Mouse (Mus musculus) intestine, embryonic 14.5 days (tissue): ENCODE results near the gene Cdk10. TPM values are rescaled to one million over a fixed set of nuclear protein-coding genes. Genes with fewer than 3 reads are reported as not detected.
"Not testable (repeated sequence)": the region's sequence is repeated elsewhere in the genome, so short reads cannot be mapped to it uniquely, and the experiment has no call there.

ENCODE experiments used
- ATAC-seq: fragments of 200-750 bp; cut with Nextera tagmentation; replicated peaks from 2 replicates; pipeline ENCODE4 v1.8.0; 2017; ENCODE audit warnings: low read depth, moderate number of reproducible peaks, moderate TSS enrichment, moderate library complexity; ENCODE audit not compliant: low FRiP score, low TSS enrichment
- DNase-seq: peaks from one replicate; pipeline ENCODE4 v3.0.0-alpha.2; 2018; ENCODE audit warnings: low spot score
- H3K27ac ChIP-seq: fragments of 300-500 bp; sonication (generic); 2 replicates; pipeline ENCODE4 v1.5.1; 2014; ENCODE audit warnings: low read depth, mild to moderate bottlenecking, control low read depth
- H3K27me3 ChIP-seq: fragments of 300-500 bp; sonication (generic); replicated peaks from 2 replicates; pipeline ENCODE4 v1.6.1; 2014; ENCODE audit warnings: low read length, control low read depth; ENCODE audit not compliant: control insufficient read depth, insufficient read depth
- H3K36me3 ChIP-seq: fragments of 300-500 bp; sonication (generic); 2 replicates; pipeline ENCODE4 v1.6.1; 2014; ENCODE audit warnings: low read length, control low read depth; ENCODE audit not compliant: control insufficient read depth, insufficient read depth
- H3K4me1 ChIP-seq: fragments of 300-500 bp; sonication (generic); replicated peaks from 2 replicates; pipeline ENCODE4 v1.6.1; 2014; ENCODE audit warnings: low read length, control low read depth, mixed read lengths; ENCODE audit not compliant: control insufficient read depth, insufficient read depth
- H3K4me2 ChIP-seq: fragments of 300-500 bp; sonication (generic); 2 replicates; pipeline ENCODE4 v1.6.1; 2014; ENCODE audit warnings: low read length
- H3K4me3 ChIP-seq: fragments of 300-500 bp; sonication (generic); 2 replicates; pipeline ENCODE4 v1.5.1; 2014; ENCODE audit warnings: low read depth, low read length, control low read depth, mixed read lengths
- H3K9ac ChIP-seq: fragments of 300-500 bp; sonication (generic); 2 replicates; pipeline ENCODE4 v1.6.1; 2014; ENCODE audit warnings: mild to moderate bottlenecking, low read length
- H3K9me3 ChIP-seq: fragments of 300-500 bp; sonication (generic); 2 replicates; pipeline ENCODE4 v1.6.1; 2016; ENCODE audit warnings: low read length, control low read depth; ENCODE audit not compliant: control insufficient read depth
- WGBS: fragments of 180-500 bp; shearing (Covaris S2); extraction: QIAGEN DNeasy Blood & Tissue Kit; methylation state at CpG from one replicate; pipeline ENCODE4 v1.1.7; 2014; 5-methylcytosine and 5-hydroxymethylcytosine counted together
- polyA plus RNA-seq: library from polyadenylated mRNA; unstranded; fragments of >200 nt; fragmentation: Nextera tagmentation; extraction: Ambion mirVana; gene quantifications from 2 replicates; pipeline ENCODE4 v1.2.1, GENCODE M21; 2014

The Cdk10 gene
- polyA plus RNA-seq, 1 experiment from 2014 or later: 31.1 TPM

DNA sequence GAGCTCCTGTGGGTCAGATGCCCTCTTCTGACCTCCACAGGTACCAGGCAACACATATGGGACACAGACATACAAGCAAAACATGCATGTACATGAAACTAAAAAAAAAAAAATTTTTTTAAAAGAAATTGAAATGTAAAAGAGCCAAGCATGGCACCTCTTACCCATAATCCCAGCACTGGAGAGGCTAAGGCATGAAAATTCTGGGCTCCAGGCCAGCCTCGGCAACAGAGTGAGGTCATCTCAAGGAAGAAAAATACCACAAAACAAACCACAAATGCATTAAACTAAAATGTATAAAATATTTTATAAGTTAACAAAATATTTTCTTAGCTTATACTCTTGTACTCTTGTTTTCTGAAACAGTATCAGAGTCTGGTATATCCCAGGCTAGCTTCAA, 3.7 kb upstream of the Cdk10 start:
- Histone ChIP-seq H3K36me3 (no peaks in the 10 kb centered on the region), H3K4me2 (no peak overlapping the region), H3K4me3 (no peak overlapping the region), H3K27ac (no peak overlapping the region), H3K27me3 (no peaks in the 10 kb centered on the region), H3K9me3 (no peaks in the 10 kb centered on the region), H3K9ac (no peak overlapping the region), H3K4me1 (peaks cover 12% of the 10 kb centered on the region)
- ATAC-seq (no peak), DNase-seq (no peak)
- 72% methylated on average over 1 of the region's 1 CpGs for WGBS

- Histone ChIP-seq H3K4me3 (no peak overlapping the region), H3K4me2 (no peak overlapping the region), H3K36me3 (peaks cover 32% of the 10 kb centered on the region), H3K27ac (no peak overlapping the region), H3K27me3 (0 out of 2 replicates have a peak, but pooled peaks cover 3% of the 10 kb centered on the region), H3K9me3 (no peaks in the 10 kb centered on the region), H3K4me1 (peaks cover 12% of the 10 kb centered on the region), H3K9ac (no peak overlapping the region)
- no peak for DNase-seq
- ATAC-seq: no peak
- 100% methylated on average over 1 of the region's 1 CpGs for WGBS
Measured at GRCm38 (mm10) chr8:123228416-123228815, 3.8 kb downstream of the Cdk10 start.

GRCm38 (mm10) chr8:123230326-123230725, 5.7 kb downstream of the Cdk10 start:
- H3K9me3 ChIP-seq, H3K9ac ChIP-seq, ATAC-seq, DNase-seq, H3K4me2 ChIP-seq, H3K27ac ChIP-seq, H3K4me3 ChIP-seq: not testable (repeated sequence)
- peaks cover 14% of the 10 kb centered on the region for H3K27me3 ChIP-seq
- peaks cover 32% of the 10 kb centered on the region for H3K36me3 ChIP-seq
- H3K4me1 ChIP-seq: peaks cover 11% of the 10 kb centered on the region
- 88% methylated on average over 10 of the region's 11 CpGs for WGBS

DNA sequence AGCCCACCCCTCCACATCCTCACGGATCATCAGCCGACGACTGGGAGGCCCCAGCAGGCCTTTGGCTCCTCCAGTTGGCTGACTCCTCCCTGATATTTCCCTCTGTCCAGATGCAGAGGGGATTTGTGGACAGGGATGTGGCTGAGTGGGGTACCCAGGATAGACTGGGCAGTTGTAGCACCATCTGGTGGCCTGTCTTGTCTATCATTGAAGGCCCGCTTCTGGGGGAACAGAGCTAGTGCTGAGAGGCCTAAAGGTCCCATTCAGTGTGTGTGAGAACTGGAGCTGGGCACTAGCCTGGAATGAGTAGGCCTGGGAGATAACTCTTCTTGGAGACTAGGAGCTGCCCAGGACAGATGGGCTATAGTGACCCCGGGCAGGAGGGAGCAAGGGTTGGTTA, 7.1 kb downstream of the Cdk10 start:
- 50% methylated on average over 5 of the region's 5 CpGs for WGBS
- Histone ChIP-seq H3K4me2 (no peak overlapping the region), H3K4me1 (peaks cover 11% of the 10 kb centered on the region), H3K36me3 (peaks cover 26% of the 10 kb centered on the region), H3K27ac (no peak overlapping the region), H3K9ac (no peak overlapping the region), H3K27me3 (peaks cover 16% of the 10 kb centered on the region), H3K4me3 (no peak overlapping the region), H3K9me3 (no peaks in the 10 kb centered on the region)
- no peak for DNase-seq
- no peak for ATAC-seq

GRCm38 (mm10) chr8:123232553-123232952, 7.9 kb downstream of the Cdk10 start:
- H3K4me1 ChIP-seq: peaks cover 11% of the 10 kb centered on the region
- H3K9ac ChIP-seq: no peak overlapping the region
- no peak overlapping the region for H3K27ac ChIP-seq
- 32% methylated on average over 7 of the region's 7 CpGs for WGBS
- H3K4me3 ChIP-seq: no peak overlapping the region
- H3K9me3 ChIP-seq: no peaks in the 10 kb centered on the region
- ATAC-seq (no peak), DNase-seq (no peak)
- peaks cover 16% of the 10 kb centered on the region for H3K27me3 ChIP-seq
- peaks cover 20% of the 10 kb centered on the region for H3K36me3 ChIP-seq
- no peak overlapping the region for H3K4me2 ChIP-seq

DNA sequence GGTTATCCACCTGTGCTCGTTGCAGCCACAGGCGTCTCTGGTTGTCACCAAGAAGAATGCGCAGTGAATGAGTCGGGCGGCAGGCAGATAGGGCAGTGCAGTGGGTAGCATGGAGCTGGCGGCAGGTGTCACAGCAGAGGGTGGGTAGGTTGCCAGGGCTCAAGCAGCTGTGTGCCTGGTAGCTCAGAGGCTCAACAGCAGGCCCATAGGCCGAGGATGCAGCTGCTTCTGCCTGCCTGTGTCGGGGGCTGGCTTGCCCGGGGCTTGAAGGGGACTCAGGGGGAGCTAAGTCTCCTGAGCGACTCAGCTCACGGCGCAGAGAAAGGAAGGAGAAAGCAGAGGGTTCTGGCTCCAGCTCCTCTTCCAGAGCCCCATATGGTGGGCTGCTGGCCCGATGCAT, 8.7 kb downstream of the Cdk10 start:
- 61% methylated on average over 13 of the region's 13 CpGs for WGBS
- no peak for ATAC-seq
- Histone ChIP-seq H3K4me3 (no peak overlapping the region), H3K36me3 (peaks cover 12% of the 10 kb centered on the region), H3K4me2 (no peak overlapping the region), H3K4me1 (peaks cover 11% of the 10 kb centered on the region), H3K9me3 (no peaks in the 10 kb centered on the region), H3K9ac (no peak overlapping the region), H3K27ac (no peak overlapping the region), H3K27me3 (peaks cover 16% of the 10 kb centered on the region)
- DNase-seq: no peak

- DNase-seq: no peak
- 74% methylated on average over 11 of the region's 11 CpGs for WGBS
- H3K4me2 ChIP-seq: no peak overlapping the region
Measured at GRCm38 (mm10) chr8:123233760-123234159, 9.1 kb downstream of the Cdk10 start.

GRCm38 (mm10) chr8:123234918-123235519, 10.4 kb downstream of the Cdk10 start:
- WGBS: 31% methylated on average over 13 of the region's 13 CpGs
- Histone ChIP-seq H3K4me1 (peaks cover 11% of the 10 kb centered on the region), H3K4me2 (peak overlapping the region; percentile 93), H3K9ac (peak overlapping the region; percentile 36), H3K27me3 (peaks cover 16% of the 10 kb centered on the region), H3K36me3 (no peaks in the 10 kb centered on the region), H3K4me3 (peak overlapping the region; percentile 46), H3K9me3 (no peaks in the 10 kb centered on the region), H3K27ac (no peak overlapping the region)
- DNase-seq (no peak), ATAC-seq (peak; percentile 6; the same call in 1 of the 2 replicates)

More at GRCm38 (mm10) chr8:123233760-123234159, 9.1 kb downstream of the Cdk10 start:
- H3K27me3 ChIP-seq: peaks cover 16% of the 10 kb centered on the region
- no peak overlapping the region for H3K9ac ChIP-seq
- ATAC-seq: no peak
- peaks cover 8% of the 10 kb centered on the region; the same call in 1 of the 2 replicates for H3K36me3 ChIP-seq
- no peaks in the 10 kb centered on the region for H3K9me3 ChIP-seq
- H3K4me3 ChIP-seq: no peak overlapping the region
- no peak overlapping the region for H3K27ac ChIP-seq
- peaks cover 11% of the 10 kb centered on the region for H3K4me1 ChIP-seq
